Mouse (Mus musculus) cerebellum, adult 2 months (tissue): ENCODE results near the gene BC052040. TPM values are rescaled to one million over a fixed set of nuclear protein-coding genes. Genes with fewer than 3 reads are reported as not detected.

ENCODE experiments used
- DNase-seq, 2 experiments: peaks; one replicate each; pipeline ENCODE4 v3.0.0; 2021
- H3K27ac ChIP-seq: fragments of 200-500 bp; 2 replicates; pipeline ENCODE4 v1.5.1; 2012; ENCODE audit warnings: low read length, control low read depth, inconsistent platforms; ENCODE audit not compliant: insufficient read depth
- H3K27me3 ChIP-seq: fragments of 200-500 bp; 2 replicates; pipeline ENCODE4 v1.6.1; 2012; ENCODE audit warnings: inconsistent platforms, mild to moderate bottlenecking, low read length, moderate library complexity; ENCODE audit not compliant: control insufficient read depth, insufficient read depth
- H3K4me1 ChIP-seq: fragments of 200-500 bp; 2 replicates; pipeline ENCODE4 v1.6.1; 2011; ENCODE audit warnings: low read length; ENCODE audit not compliant: control insufficient read depth, insufficient read depth
- H3K4me3 ChIP-seq: fragments of 200-500 bp; replicated peaks from 2 replicates; pipeline ENCODE3; 2011; ENCODE audit warnings: mild to moderate bottlenecking, low read depth, low read length, control low read depth; ENCODE audit not compliant: insufficient read depth
- CTCF ChIP-seq: fragments of 200-500 bp; IDR thresholded peaks from 2 replicates; pipeline ENCODE4 v1.5.1; 2011; ENCODE audit warnings: low read depth, mild to moderate bottlenecking, control low read depth, low read length, moderate library complexity, borderline replicate concordance; ENCODE audit not compliant: insufficient read depth
- POLR2A ChIP-seq: fragments of 200-500 bp; IDR thresholded peaks from 2 replicates; pipeline ENCODE4 v1.6.1; 2011; ENCODE audit warnings: low read length, control low read depth, borderline replicate concordance; ENCODE audit not compliant: insufficient read depth
- WGBS: fragments of 180-500 bp; shearing (Covaris S2); methylation state at CpG from one replicate; pipeline ENCODE4 v1.1.7; 2018; 5-methylcytosine and 5-hydroxymethylcytosine counted together
- polyA plus RNA-seq: library from polyadenylated mRNA; depleted of rRNA; stranded (reverse); fragments of >200 nt; gene quantifications from 2 replicates; pipeline ENCODE4 v1.2.3, GENCODE M21; 2012

The BC052040 gene
- polyA plus RNA-seq, 1 experiment = 7.4 TPM

DNA sequence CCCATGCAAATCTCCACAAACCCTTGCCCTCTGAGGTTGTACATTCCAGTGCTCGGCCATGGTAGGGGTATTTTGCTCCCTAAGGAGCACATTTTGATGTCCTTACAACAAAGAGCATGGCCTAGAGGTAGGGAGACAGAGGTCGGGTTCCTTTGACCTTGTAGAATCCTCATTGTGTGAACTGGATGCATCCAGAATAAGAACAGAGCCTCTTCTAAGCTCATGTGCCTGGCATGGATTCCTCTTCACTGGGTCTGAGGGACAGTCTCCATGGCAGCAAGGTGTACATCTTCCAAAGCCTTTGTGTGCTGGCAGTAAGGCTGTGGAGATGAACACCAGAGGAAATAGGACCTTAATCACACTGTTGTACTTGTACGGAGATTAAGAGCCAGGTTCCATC lies 112.3 kb downstream of the BC052040 start:
- WGBS = 49% methylated on average over 3 of the region's 3 CpGs
- DNase-seq = no peak

DNA sequence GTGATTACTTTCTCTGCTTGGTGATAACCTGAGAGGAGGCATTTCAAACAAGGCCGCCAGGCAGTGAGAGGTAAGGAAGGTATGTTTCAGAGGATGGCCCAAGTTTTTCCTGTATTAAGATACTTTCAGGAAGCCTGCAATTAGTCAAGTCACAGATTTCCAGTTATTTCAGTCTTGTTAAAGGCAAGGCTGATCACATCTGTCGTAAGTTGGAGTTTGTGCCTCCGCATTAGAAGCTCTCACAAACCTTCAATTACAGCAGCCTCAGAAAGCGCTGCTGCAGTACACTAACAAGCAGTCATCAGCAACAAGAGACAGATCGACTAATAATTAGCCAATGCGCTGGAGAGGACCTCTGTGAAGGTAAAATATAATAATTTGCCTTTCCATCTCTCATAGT lies 112.9 kb downstream of the BC052040 start:
- 95% methylated on average over 6 of the region's 6 CpGs for WGBS
- no peak overlapping the region for H3K4me3 ChIP-seq
- H3K4me1 ChIP-seq = no peaks in the 10 kb centered on the region
- no peak for TF ChIP-seq POLR2A
- no peak for TF ChIP-seq CTCF
- no peaks in the 10 kb centered on the region for H3K27me3 ChIP-seq
- DNase-seq = no peak
- no peak overlapping the region for H3K27ac ChIP-seq

More for the DNA sequence above, 112.3 kb downstream of the BC052040 start:
- no peaks in the 10 kb centered on the region for H3K27me3 ChIP-seq
- TF ChIP-seq CTCF (no peak), POLR2A (no peak)
- H3K4me3 ChIP-seq = no peak overlapping the region
- no peak overlapping the region for H3K27ac ChIP-seq
- H3K4me1 ChIP-seq = no peaks in the 10 kb centered on the region

DNA sequence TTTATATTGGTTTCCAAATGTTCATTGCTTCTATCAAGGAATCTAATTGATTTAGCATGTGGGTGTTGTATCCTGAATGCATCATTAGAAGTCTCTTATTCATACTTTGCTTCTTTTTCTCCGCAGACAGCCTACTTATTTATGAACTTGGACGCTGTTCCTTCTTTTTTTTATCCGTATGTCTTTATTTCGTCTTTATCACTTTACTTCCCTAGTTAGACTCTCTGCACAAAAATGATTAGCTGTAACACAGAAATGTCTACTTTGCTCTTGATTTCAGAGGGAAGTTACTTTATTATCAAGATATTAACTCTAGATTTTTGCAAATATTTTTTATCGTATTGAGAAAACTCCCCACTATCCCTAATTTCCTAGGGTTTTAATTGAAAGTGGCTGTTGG lies 117.5 kb downstream of the BC052040 start:
- no peaks in the 10 kb centered on the region for H3K27me3 ChIP-seq
- no peak overlapping the region for H3K4me3 ChIP-seq
- H3K27ac ChIP-seq = no peak overlapping the region
- TF ChIP-seq CTCF = no peak
- no peak for TF ChIP-seq POLR2A
- DNase-seq = no peak
- H3K4me1 ChIP-seq = no peaks in the 10 kb centered on the region
- 90% methylated on average over 5 of the region's 5 CpGs for WGBS

DNA sequence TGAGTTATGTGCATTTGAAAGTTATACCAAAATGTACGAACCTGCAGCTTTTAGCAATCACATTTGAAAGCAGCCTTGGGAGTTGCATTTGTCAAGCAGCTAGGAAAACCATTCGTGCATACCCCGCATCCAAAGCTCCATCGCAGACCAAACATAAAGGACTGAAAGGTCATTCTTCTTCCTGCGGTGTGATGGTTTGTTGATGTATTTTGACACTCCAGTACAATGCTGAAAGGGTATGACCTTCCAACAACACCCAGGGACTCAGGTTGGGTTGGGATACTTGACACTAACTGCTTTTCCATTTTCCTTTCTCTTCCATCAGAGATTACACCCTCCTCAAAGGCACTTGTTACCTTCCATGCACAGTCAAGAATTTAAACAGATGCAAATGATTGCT lies 121.1 kb downstream of the BC052040 start:
- TF ChIP-seq CTCF (no peak), POLR2A (no peak)
- Histone ChIP-seq H3K27ac (no peak overlapping the region), H3K27me3 (no peaks in the 10 kb centered on the region), H3K4me1 (no peaks in the 10 kb centered on the region), H3K4me3 (no peak overlapping the region)
- 62% methylated on average over 5 of the region's 5 CpGs for WGBS
- DNase-seq = no peak

DNA sequence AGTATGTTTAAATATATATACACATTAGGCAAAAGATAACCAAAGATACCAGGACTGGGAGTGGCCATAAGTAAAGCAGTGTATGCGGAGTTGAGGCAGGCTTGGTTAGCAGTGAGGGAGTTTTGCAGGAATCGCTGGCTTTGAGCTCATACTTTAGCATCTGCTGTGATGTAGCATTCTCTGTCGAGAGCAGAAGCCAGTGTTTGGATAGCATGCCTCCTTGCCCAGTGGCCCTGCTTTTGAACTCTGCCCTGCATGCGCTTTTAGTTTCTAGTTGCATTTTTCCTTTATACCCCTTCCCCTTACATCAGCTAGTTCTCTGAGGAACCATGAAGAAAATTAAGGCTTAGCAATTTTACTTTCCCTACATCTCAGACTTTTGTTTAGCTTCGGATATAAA lies 136.0 kb downstream of the BC052040 start:
- Histone ChIP-seq H3K4me1 (no peaks in the 10 kb centered on the region), H3K4me3 (no peak overlapping the region), H3K27me3 (no peaks in the 10 kb centered on the region), H3K27ac (no peak overlapping the region)
- WGBS = 84% methylated on average over 5 of the region's 5 CpGs
- no peak for TF ChIP-seq CTCF
- TF ChIP-seq POLR2A = no peak
- no peak for DNase-seq

DNA sequence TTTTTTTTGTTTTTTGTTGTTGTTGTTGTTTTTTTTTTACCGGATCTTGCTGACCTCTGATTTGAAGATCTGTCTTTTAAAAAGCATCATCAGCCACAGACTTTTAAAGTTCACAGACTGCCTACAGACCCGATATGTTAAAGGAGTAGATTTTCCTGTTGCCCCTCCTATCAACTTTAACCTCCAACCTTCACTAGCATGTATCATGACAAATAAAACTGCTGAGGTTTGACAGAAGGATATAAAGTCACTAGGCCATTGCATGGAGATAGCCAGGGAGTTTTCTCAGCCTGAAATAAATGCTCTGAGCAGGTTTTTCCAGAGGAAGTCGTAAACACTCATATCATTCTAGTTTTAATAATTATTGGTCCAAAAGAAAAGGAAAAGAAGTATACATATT lies 136.5 kb downstream of the BC052040 start:
- Histone ChIP-seq H3K27ac (no peak overlapping the region), H3K27me3 (no peaks in the 10 kb centered on the region), H3K4me3 (no peak overlapping the region), H3K4me1 (no peaks in the 10 kb centered on the region)
- no peak for DNase-seq
- no peak for TF ChIP-seq CTCF
- no peak for TF ChIP-seq POLR2A
- 97% methylated on average over 3 of the region's 3 CpGs for WGBS

DNA sequence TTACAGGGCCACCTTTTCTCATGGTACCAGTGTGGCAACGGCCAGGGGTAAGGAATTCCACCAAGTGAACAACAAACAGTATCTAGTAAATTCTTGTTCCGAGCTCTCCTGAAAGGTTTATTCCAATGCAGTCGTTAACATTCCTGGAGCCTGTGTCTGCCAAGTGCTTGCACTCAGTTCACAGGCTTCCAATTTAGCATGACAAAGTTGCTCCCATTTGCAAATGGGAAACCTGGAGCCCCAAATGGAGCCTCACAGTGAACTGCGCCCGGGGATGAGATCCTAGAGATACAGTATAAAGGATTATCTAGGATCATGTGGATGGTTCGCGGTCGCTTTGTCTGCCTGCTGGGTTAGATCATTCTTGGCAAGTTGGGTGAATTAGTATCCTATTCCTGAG lies 141.9 kb downstream of the BC052040 start:
- no peak overlapping the region for H3K4me3 ChIP-seq
- TF ChIP-seq POLR2A = no peak
- TF ChIP-seq CTCF = no peak
- DNase-seq = no peak
- no peaks in the 10 kb centered on the region for H3K27me3 ChIP-seq
- H3K4me1 ChIP-seq = no peaks in the 10 kb centered on the region
- no peak overlapping the region for H3K27ac ChIP-seq
- WGBS = 18% methylated on average over 8 of the region's 8 CpGs

DNA sequence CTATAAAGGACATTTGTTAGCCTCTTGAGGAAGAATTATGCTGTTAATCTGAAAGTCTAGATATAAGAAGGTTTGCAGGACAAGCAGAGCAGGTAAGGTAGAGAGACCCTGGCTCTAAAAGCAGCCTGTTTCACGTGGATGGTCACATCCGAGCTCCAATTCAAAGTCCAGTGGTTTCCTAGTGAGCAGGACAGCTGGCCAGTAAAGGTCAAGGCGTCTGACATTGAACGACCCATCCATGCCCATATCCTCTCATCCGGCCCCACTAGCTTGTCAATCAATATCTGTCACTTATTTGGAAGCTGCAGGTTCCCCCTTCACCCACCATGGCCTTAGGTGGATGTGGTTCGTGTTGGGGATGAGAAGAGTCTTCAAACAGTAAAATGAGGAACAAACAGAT lies 142.7 kb downstream of the BC052040 start:
- no peak for TF ChIP-seq CTCF
- TF ChIP-seq POLR2A = no peak
- no peak overlapping the region for H3K27ac ChIP-seq
- WGBS = 68% methylated on average over 6 of the region's 6 CpGs
- no peak for DNase-seq
- H3K4me3 ChIP-seq = no peak overlapping the region
- H3K27me3 ChIP-seq = no peaks in the 10 kb centered on the region
- H3K4me1 ChIP-seq = no peaks in the 10 kb centered on the region

DNA sequence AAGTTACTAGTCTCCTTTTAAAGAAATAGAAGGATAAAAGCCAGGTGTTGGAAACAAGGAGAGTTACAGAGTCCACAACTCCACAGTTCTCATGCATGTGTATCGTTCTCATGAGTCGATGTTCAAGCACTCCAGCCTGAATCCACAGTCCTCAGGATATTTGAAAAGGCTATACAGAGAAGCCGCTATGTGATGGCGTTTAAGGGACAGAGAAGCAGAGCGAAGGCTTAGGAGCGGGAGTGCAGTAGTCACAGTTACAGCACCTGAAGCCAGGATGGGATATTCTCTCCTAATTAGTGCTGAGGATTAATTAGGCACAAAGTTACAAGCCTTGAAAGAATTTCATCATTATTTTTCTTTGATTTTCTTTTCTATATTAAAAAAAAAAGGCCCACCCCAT lies 143.2 kb downstream of the BC052040 start:
- Histone ChIP-seq H3K27me3 (no peaks in the 10 kb centered on the region), H3K4me3 (no peak overlapping the region), H3K4me1 (no peaks in the 10 kb centered on the region), H3K27ac (no peak overlapping the region)
- TF ChIP-seq POLR2A (no peak), CTCF (no peak)
- WGBS = 96% methylated on average over 6 of the region's 6 CpGs
- no peak for DNase-seq
